Comparison of ENCODE assay signal across 16 mouse cellular contexts in genomic region chr7:133684110-133684509, GRCm38 (mm10). TPM values are rescaled to one million over a fixed set of nuclear protein-coding genes. Genes with fewer than 3 reads are reported as not detected.
DNase-seq lines count a peak whose midpoint lies in the region; ATAC-seq and TF ChIP-seq lines count a peak whose summit lies in the region.
"Had no signal": no experiment of that assay in that cellular context is flagged by ENCODE, and none has a peak within 500 bp of the region (broad histone marks: within the 10 kb centered on the region; RNA-seq: fewer than 3 reads in every experiment).

No protein-coding gene starts in this region.

- TF ChIP-seq CTCF in gastrocnemius, adult 2 months (IDR thresholded peaks at IDR 0.05) = peak; percentile 45
- TF ChIP-seq CTCF in lung, postnatal 0 days (IDR thresholded peaks at IDR 0.05) = peak; percentile 64
- TF ChIP-seq CTCF in liver, postnatal 0 days (IDR thresholded peaks at IDR 0.05; ENCODE audit: low read depth) = peak; percentile 83

- H3K9ac ChIP-seq in lung, postnatal 0 days (replicated peaks; ENCODE audit: low read depth) = no peak overlapping the region
- no peak overlapping the region for H3K9ac ChIP-seq in ES-E14 (ENCODE audit: insufficient read depth, low read depth, low read length, poor library complexity, severe bottlenecking)
- no peak overlapping the region for H3K9ac ChIP-seq in liver, postnatal 0 days (replicated peaks)
- H3K9ac ChIP-seq in hindbrain, embryonic 12.5 days = no peak overlapping the region
- H3K9ac ChIP-seq: stomach, embryonic 15.5 days had no signal

- in situ Hi-C loops in ES-E14 (cut with MboI; ENCODE audit: low sequenced_read_pairs in 2 of 2, unreplicated experiment in 2 of 2) = no loop called here

- ATAC-seq in lung, postnatal 0 days = no peak
- peak; percentile 25; the same call in 1 of the 2 replicates for ATAC-seq in liver, postnatal 0 days
- ATAC-seq in hindbrain, embryonic 12.5 days (ENCODE audit: low FRiP score) = no peak

- no peak for DNase-seq in gastrocnemius, adult 2 months
- DNase-seq in gastrocnemius, postnatal 25 days = no peak
- DNase-seq in lung, postnatal 0 days (ENCODE audit: low spot score) = no peak
- no peak for DNase-seq in lung, postnatal 10 days
- DNase-seq in ES-E14 (ENCODE audit: low read depth, low spot score) = no peak
- DNase-seq in liver, postnatal 0 days = no peak
- no peak for DNase-seq in adrenal gland, adult 8-10 months
- DNase-seq: cerebellum, postnatal 36 days; gastrocnemius, postnatal 10 days; heart, postnatal 36 days; left cerebral cortex, postnatal 4 days had no signal

- no peaks in the 10 kb centered on the region for H3K9me3 ChIP-seq in lung, postnatal 0 days (ENCODE audit: low read length)
- H3K9me3 ChIP-seq in ES-E14 (ENCODE audit: control insufficient read depth, insufficient read depth, low read depth, low read length) = no peaks in the 10 kb centered on the region
- peaks cover 6% of the 10 kb centered on the region for H3K9me3 ChIP-seq in liver, postnatal 0 days (ENCODE audit: low read length)
- peaks cover 8% of the 10 kb centered on the region; the same call in 1 of the 2 replicates for H3K9me3 ChIP-seq in hindbrain, embryonic 12.5 days (replicated peaks)
- H3K9me3 ChIP-seq: stomach, embryonic 15.5 days had no signal

- intact Hi-C loops in gastrocnemius, adult 2 months (cut with DNase I) = no loop called here

- 0 out of 2 replicates have a peak, but pooled peaks cover 1% of the 10 kb centered on the region for H3K36me3 ChIP-seq in lung, postnatal 0 days (ENCODE audit: insufficient read depth, low read length)
- no peaks in the 10 kb centered on the region for H3K36me3 ChIP-seq in ES-E14 (ENCODE audit: control insufficient read depth, insufficient read depth, low read length, poor library complexity, severe bottlenecking)
- peaks cover 28% of the 10 kb centered on the region for H3K36me3 ChIP-seq in liver, postnatal 0 days (replicated peaks; ENCODE audit: insufficient read depth, low read length)
- H3K36me3 ChIP-seq in hindbrain, embryonic 12.5 days = peaks cover 28% of the 10 kb centered on the region

- H3K27ac ChIP-seq in gastrocnemius, adult 2 months = no peak overlapping the region
- H3K27ac ChIP-seq in lung, postnatal 0 days (ENCODE audit: low read length) = no peak overlapping the region
- no peak overlapping the region for H3K27ac ChIP-seq in ES-E14 (ENCODE audit: insufficient read depth, low read depth, low read length, poor library complexity, severe bottlenecking)
- H3K27ac ChIP-seq in liver, postnatal 0 days (ENCODE audit: low read depth) = no peak overlapping the region
- no peak overlapping the region for H3K27ac ChIP-seq in hindbrain, embryonic 12.5 days
- H3K27ac ChIP-seq: forebrain, embryonic 10.5 days; macrophage; stomach, embryonic 15.5 days had no signal

- H3K4me2 ChIP-seq in lung, postnatal 0 days (replicated peaks; ENCODE audit: low read depth, low read length) = no peak overlapping the region
- no peak overlapping the region for H3K4me2 ChIP-seq in liver, postnatal 0 days (ENCODE audit: low read depth, low read length)
- H3K4me2 ChIP-seq in hindbrain, embryonic 12.5 days (replicated peaks) = no peak overlapping the region
- H3K4me2 ChIP-seq: stomach, embryonic 15.5 days had no signal

- no peak for TF ChIP-seq EP300 in lung, postnatal 0 days (IDR thresholded peaks at IDR 0.05)
- no peak for TF ChIP-seq EP300 in liver, postnatal 0 days (IDR thresholded peaks at IDR 0.05; ENCODE audit: low read depth)

- no peaks in the 10 kb centered on the region for H3K4me1 ChIP-seq in lung, postnatal 0 days (ENCODE audit: insufficient read depth, low read depth, low read length)
- no peaks in the 10 kb centered on the region for H3K4me1 ChIP-seq in ES-E14 (ENCODE audit: control insufficient read depth in 2 of 2, insufficient read depth in 2 of 2, low read length in 2 of 2, poor library complexity in 1 of 2)
- H3K4me1 ChIP-seq in liver, postnatal 0 days (ENCODE audit: insufficient read depth) = no peaks in the 10 kb centered on the region
- H3K4me1 ChIP-seq in hindbrain, embryonic 12.5 days = no peaks in the 10 kb centered on the region
- H3K4me1 ChIP-seq: forebrain, embryonic 10.5 days; stomach, embryonic 15.5 days had no signal

- WGBS in lung, postnatal 0 days = 88% methylated on average over 5 of the region's 5 CpGs
- 81% methylated on average over 5 of the region's 5 CpGs for WGBS in liver, postnatal 0 days (ENCODE audit: insufficient replicate concordance)
- WGBS in hindbrain, embryonic 12.5 days = 82% methylated on average over 5 of the region's 5 CpGs

- no peaks in the 10 kb centered on the region for H3K27me3 ChIP-seq in lung, postnatal 0 days (replicated peaks; ENCODE audit: insufficient read depth, low read length)
- no peaks in the 10 kb centered on the region for H3K27me3 ChIP-seq in liver, postnatal 0 days (ENCODE audit: insufficient read depth, low read length)
- no peaks in the 10 kb centered on the region for H3K27me3 ChIP-seq in hindbrain, embryonic 12.5 days
- H3K27me3 ChIP-seq: stomach, embryonic 15.5 days had no signal

- no peak overlapping the region for H3K4me3 ChIP-seq in gastrocnemius, adult 2 months
- no peak overlapping the region for H3K4me3 ChIP-seq in lung, postnatal 0 days (ENCODE audit: low read depth, low read length)
- no peak overlapping the region for H3K4me3 ChIP-seq in ES-E14 (ENCODE audit: insufficient read depth in 1 of 2, low read depth in 1 of 2, low read length in 2 of 2, poor library complexity in 1 of 2, severe bottlenecking in 1 of 2)
- no peak overlapping the region for H3K4me3 ChIP-seq in liver, postnatal 0 days (ENCODE audit: low read depth, low read length)
- no peak overlapping the region for H3K4me3 ChIP-seq in hindbrain, embryonic 12.5 days
- H3K4me3 ChIP-seq: forebrain, embryonic 10.5 days; stomach, embryonic 15.5 days had no signal

TF ChIP-seq in ES-E14, 5 proteins besides CTCF, POLR2A, EP300 and RAD21:
- TF ChIP-seq ZNF384 (IDR thresholded peaks at IDR 0.05; ENCODE audit: low read depth, low read length) = no peak
- TF ChIP-seq MAFK (IDR thresholded peaks at IDR 0.05; ENCODE audit: insufficient read depth, low read depth, low read length) = no peak
- TF ChIP-seq ZC3H11A (IDR thresholded peaks at IDR 0.05; ENCODE audit: borderline replicate concordance, low read depth, low read length) = 0 out of 2 replicates have a peak, but pooled peaks have one; percentile 15
- no peak for TF ChIP-seq HCFC1 (IDR thresholded peaks at IDR 0.05; ENCODE audit: borderline replicate concordance, insufficient read depth, low read length)
- no peak for TF ChIP-seq CHD2 (IDR thresholded peaks at IDR 0.05; ENCODE audit: low read depth, low read length)

RNA-seq across cellular contexts. Expression of gene Mmp21, which starts 4.2 kb away (rescaled TPM):
- not detected for total RNA-seq in gastrocnemius, adult 2 months (2021)
- total RNA-seq in gastrocnemius, postnatal 25 days (2021) = not detected
- 0.14 TPM in 1 of 2 replicates, not detected in the other for polyA plus RNA-seq in lung, postnatal 0 days (2015; fragmentation: Nextera tagmentation; extraction: Ambion mirVana)
- total RNA-seq in ES-E14 (2012; rRNA removed) = 0.27 and 0.32 TPM in 2 replicates
- 0.11 TPM in 1 of 2 replicates, not detected in the other for polyA plus RNA-seq in liver, postnatal 0 days (2015; fragmentation: Nextera tagmentation; extraction: Ambion mirVana)
- not detected for total RNA-seq in adrenal gland, adult 8-10 months (2022)
- 0.25 TPM in 1 of 2 replicates, not detected in the other for polyA plus RNA-seq in hindbrain, embryonic 12.5 days (2016; fragmentation: Nextera tagmentation; extraction: Ambion mirVana)
- total RNA-seq: gastrocnemius, postnatal 10 days; heart, postnatal 36 days; left cerebral cortex, postnatal 4 days had no signal
- polyA plus RNA-seq: forebrain, embryonic 10.5 days; kidney, embryonic 16.5 days; macrophage; stomach, embryonic 15.5 days had no signal

RNA-seq across cellular contexts. Expression of gene Bccip, which starts 25.0 kb away (rescaled TPM):
- total RNA-seq in gastrocnemius, adult 2 months (2021) = 10 to 100 TPM; 80.2 to 81.9 TPM
- total RNA-seq in gastrocnemius, postnatal 25 days (2021) = 10 to 100 TPM; 55.7 to 62.8 TPM
- 90.8 TPM in 2 replicates for polyA plus RNA-seq in lung, postnatal 0 days (2015; fragmentation: Nextera tagmentation; extraction: Ambion mirVana)
- 73.7 and 88.8 TPM in 2 replicates for total RNA-seq in ES-E14 (2012; rRNA removed)
- 68.7 and 70.3 TPM in 2 replicates for polyA plus RNA-seq in liver, postnatal 0 days (2015; fragmentation: Nextera tagmentation; extraction: Ambion mirVana)
- total RNA-seq in adrenal gland, adult 8-10 months (2022) = 10 to 100 TPM; 52.5 to 78.0 (median 65.2) TPM
- 136 and 143 TPM in 2 replicates for polyA plus RNA-seq in hindbrain, embryonic 12.5 days (2016; fragmentation: Nextera tagmentation; extraction: Ambion mirVana)

RNA-seq across cellular contexts. Expression of gene Uros, which starts 25.8 kb away (rescaled TPM):
- 10 to 100 TPM; 14.2 to 17.0 TPM for total RNA-seq in gastrocnemius, adult 2 months (2021)
- total RNA-seq in gastrocnemius, postnatal 25 days (2021) = 10 to 100 TPM; 13.9 to 14.3 TPM
- polyA plus RNA-seq in lung, postnatal 0 days (2015; fragmentation: Nextera tagmentation; extraction: Ambion mirVana) = 12.9 and 18.3 TPM in 2 replicates
- total RNA-seq in ES-E14 (2012; rRNA removed) = 6.6 and 10.6 TPM in 2 replicates
- polyA plus RNA-seq in liver, postnatal 0 days (2015; fragmentation: Nextera tagmentation; extraction: Ambion mirVana) = 51.9 and 56.1 TPM in 2 replicates
- 10 to 100 TPM; 14.2 to 21.1 (median 16.7) TPM for total RNA-seq in adrenal gland, adult 8-10 months (2022)
- polyA plus RNA-seq in hindbrain, embryonic 12.5 days (2016; fragmentation: Nextera tagmentation; extraction: Ambion mirVana) = 37.4 and 45.1 TPM in 2 replicates

RNA-seq across cellular contexts. Expression of gene Edrf1, which starts 46.8 kb away (rescaled TPM):
- total RNA-seq in gastrocnemius, adult 2 months (2021) = 1 to 10 TPM; 8.5 TPM
- total RNA-seq in gastrocnemius, postnatal 25 days (2021) = 1 to 10 TPM; 7.7 to 9.6 TPM
- 9.5 and 10.0 TPM in 2 replicates for polyA plus RNA-seq in lung, postnatal 0 days (2015; fragmentation: Nextera tagmentation; extraction: Ambion mirVana)
- total RNA-seq in ES-E14 (2012; rRNA removed) = 35.7 and 42.8 TPM in 2 replicates
- polyA plus RNA-seq in liver, postnatal 0 days (2015; fragmentation: Nextera tagmentation; extraction: Ambion mirVana) = 3.9 and 4.5 TPM in 2 replicates
- total RNA-seq in adrenal gland, adult 8-10 months (2022) = 10 to 100 TPM; 17.2 to 27.1 (median 19.8) TPM
- 34.4 and 34.6 TPM in 2 replicates for polyA plus RNA-seq in hindbrain, embryonic 12.5 days (2016; fragmentation: Nextera tagmentation; extraction: Ambion mirVana)
